Mouse (Mus musculus): ENCODE data around the gene Slc36a3.

DNA sequence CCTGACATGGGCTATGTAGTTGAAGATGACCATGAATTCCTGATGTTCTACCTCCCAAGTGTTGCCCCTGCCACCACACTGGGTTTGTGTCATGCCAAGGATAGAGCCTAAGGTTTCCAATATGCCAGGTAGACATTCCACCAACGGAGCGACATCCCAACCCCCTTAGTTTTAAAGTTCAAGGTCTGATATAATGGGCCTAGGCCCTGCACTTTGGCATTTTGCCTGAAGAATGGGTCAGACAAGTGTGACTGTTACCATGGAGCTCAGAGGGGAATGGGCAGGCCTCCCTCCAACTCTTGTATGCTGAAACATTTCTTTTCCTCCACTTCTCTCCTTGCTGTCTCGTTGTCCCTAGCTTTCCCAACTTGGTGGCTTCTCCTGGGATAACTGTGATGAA lies 48.3 kb downstream of the Slc36a3 start:
- TF ChIP-seq CTCF (IDR thresholded peaks at IDR 0.05; ENCODE audit: low read depth) = no peak
- TF ChIP-seq EP300 (IDR thresholded peaks at IDR 0.05; ENCODE audit: low read depth) = no peak
